ENCODE assay signal across 17 mouse cellular contexts in the genomic region with DNA sequence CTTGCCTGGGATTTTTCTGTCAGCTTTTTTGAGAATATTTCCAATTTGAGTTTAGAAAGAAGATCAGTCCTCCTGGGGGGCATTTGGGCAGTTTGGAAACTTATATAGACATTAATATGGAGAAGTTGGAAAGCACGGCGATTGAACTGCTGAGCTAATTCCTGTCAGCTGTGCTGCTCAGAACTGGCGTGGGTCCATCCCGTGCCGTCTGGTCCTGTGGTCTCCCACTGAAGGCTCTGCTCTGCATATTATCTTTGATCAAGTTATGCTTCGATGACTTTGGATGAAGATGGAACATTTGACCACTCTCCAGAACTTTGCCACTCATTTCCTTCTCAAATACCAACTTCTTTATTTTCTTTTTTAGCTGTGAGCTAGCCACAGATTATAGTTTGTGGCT.
DNase-seq lines count a peak whose midpoint lies in the region; ATAC-seq and TF ChIP-seq lines count a peak whose summit lies in the region.
"Had no signal": no experiment of that assay in that cellular context is flagged by ENCODE, and none has a peak within 500 bp of the region (broad histone marks: within the 10 kb centered on the region; RNA-seq: fewer than 3 reads in every experiment).

No protein-coding gene starts in this region.

- no peak for TF ChIP-seq POLR2A in limb, embryonic 14.5 days (IDR thresholded peaks at IDR 0.05; ENCODE audit: borderline replicate concordance, extremely low read depth, insufficient read depth, insufficient read length)

- ATAC-seq in embryonic facial prominence, embryonic 14.5 days (ENCODE audit: low read depth): no peak
- ATAC-seq in limb, embryonic 14.5 days (ENCODE audit: low FRiP score, low read depth): no peak
- ATAC-seq in kidney, embryonic 16.5 days (ENCODE audit: low FRiP score, low TSS enrichment): no peak
- ATAC-seq: midbrain, embryonic 15.5 days had no signal

- H3K4me2 ChIP-seq in embryonic facial prominence, embryonic 14.5 days (ENCODE audit: low read depth, low read length): no peak overlapping the region
- no peak overlapping the region for H3K4me2 ChIP-seq in limb, embryonic 14.5 days (replicated peaks; ENCODE audit: low read depth, low read length, severe bottlenecking)
- H3K4me2 ChIP-seq in kidney, embryonic 16.5 days (replicated peaks; ENCODE audit: low read depth, low read length): no peak overlapping the region
- H3K4me2 ChIP-seq: embryonic facial prominence, embryonic 15.5 days; hindbrain, embryonic 12.5 days; liver, embryonic 15.5 days; midbrain, embryonic 15.5 days; neural tube, embryonic 12.5 days; stomach, embryonic 15.5 days had no signal

- 46% methylated on average over 6 of the region's 6 CpGs for WGBS in embryonic facial prominence, embryonic 14.5 days
- WGBS in embryonic facial prominence, embryonic 10.5 days: 88% methylated on average over 6 of the region's 6 CpGs
- WGBS in limb, embryonic 14.5 days: 67% methylated on average over 6 of the region's 6 CpGs
- WGBS in limb, embryonic 10.5 days: 93% methylated on average over 6 of the region's 6 CpGs
- 85% methylated on average over 6 of the region's 6 CpGs for WGBS in kidney, embryonic 16.5 days

- no peak overlapping the region for H3K9ac ChIP-seq in embryonic facial prominence, embryonic 14.5 days (ENCODE audit: low read depth, low read length)
- H3K9ac ChIP-seq in limb, embryonic 14.5 days (ENCODE audit: low read depth, low read length, severe bottlenecking): no peak overlapping the region
- H3K9ac ChIP-seq in kidney, embryonic 16.5 days (replicated peaks; ENCODE audit: low read length): no peak overlapping the region
- H3K9ac ChIP-seq: embryonic facial prominence, embryonic 15.5 days; hindbrain, embryonic 12.5 days; liver, embryonic 15.5 days; midbrain, embryonic 15.5 days; neural tube, embryonic 12.5 days; stomach, embryonic 15.5 days had no signal

- no peaks in the 10 kb centered on the region for H3K27me3 ChIP-seq in embryonic facial prominence, embryonic 14.5 days (replicated peaks; ENCODE audit: control insufficient read depth, insufficient read depth, low read length)
- no peaks in the 10 kb centered on the region for H3K27me3 ChIP-seq in embryonic facial prominence, embryonic 10.5 days (replicated peaks; ENCODE audit: low read depth, poor library complexity, severe bottlenecking)
- H3K27me3 ChIP-seq in limb, embryonic 14.5 days (ENCODE audit: control insufficient read depth, insufficient read depth, low read length): no peaks in the 10 kb centered on the region
- H3K27me3 ChIP-seq in limb, embryonic 10.5 days (ENCODE audit: low read depth, poor library complexity, severe bottlenecking): no peaks in the 10 kb centered on the region
- H3K27me3 ChIP-seq in kidney, embryonic 16.5 days (ENCODE audit: insufficient read depth, low read length): no peaks in the 10 kb centered on the region
- H3K27me3 ChIP-seq: embryonic facial prominence, embryonic 15.5 days; hindbrain, embryonic 12.5 days; liver, embryonic 15.5 days; midbrain, embryonic 15.5 days; neural tube, embryonic 12.5 days; stomach, embryonic 15.5 days had no signal

- H3K4me3 ChIP-seq in embryonic facial prominence, embryonic 14.5 days (ENCODE audit: low read depth, low read length): no peak overlapping the region
- H3K4me3 ChIP-seq in embryonic facial prominence, embryonic 10.5 days: no peak overlapping the region
- no peak overlapping the region for H3K4me3 ChIP-seq in limb, embryonic 14.5 days (replicated peaks; ENCODE audit: low read length)
- no peak overlapping the region for H3K4me3 ChIP-seq in limb, embryonic 10.5 days
- H3K4me3 ChIP-seq in kidney, embryonic 16.5 days (ENCODE audit: low read length): no peak overlapping the region
- H3K4me3 ChIP-seq: embryonic facial prominence, embryonic 15.5 days; hindbrain, embryonic 12.5 days; liver, embryonic 15.5 days; midbrain, embryonic 15.5 days; neural tube, embryonic 12.5 days; stomach, embryonic 15.5 days had no signal

- DNase-seq in embryonic facial prominence, embryonic 14.5 days (ENCODE audit: low spot score): peak; percentile 38
- DNase-seq in embryonic facial prominence, embryonic 10.5 days (ENCODE audit: low spot score): no peak
- peak; percentile 20 for DNase-seq in limb, embryonic 14.5 days (ENCODE audit: low spot score)
- no peak for DNase-seq in limb, embryonic 10.5 days (ENCODE audit: low spot score)
- DNase-seq in cerebellum, postnatal 14 days: peak; percentile 94 to 96
- peak; percentile 14 to 27 for DNase-seq in layer of hippocampus, postnatal 36 days
- no peak for DNase-seq in embryo, embryonic 10.5 days (ENCODE audit: low spot score)
- DNase-seq: adrenal gland, postnatal 14 days; kidney, adult 2 months had no signal

- H3K9me3 ChIP-seq in embryonic facial prominence, embryonic 14.5 days (ENCODE audit: control insufficient read depth, low read length): no peaks in the 10 kb centered on the region
- H3K9me3 ChIP-seq in embryonic facial prominence, embryonic 10.5 days: no peaks in the 10 kb centered on the region
- no peaks in the 10 kb centered on the region for H3K9me3 ChIP-seq in limb, embryonic 14.5 days (ENCODE audit: control insufficient read depth, low read length)
- no peaks in the 10 kb centered on the region for H3K9me3 ChIP-seq in limb, embryonic 10.5 days (replicated peaks)
- no peaks in the 10 kb centered on the region for H3K9me3 ChIP-seq in kidney, embryonic 16.5 days (ENCODE audit: low read length)
- H3K9me3 ChIP-seq: embryonic facial prominence, embryonic 15.5 days; hindbrain, embryonic 12.5 days; liver, embryonic 15.5 days; midbrain, embryonic 15.5 days; neural tube, embryonic 12.5 days; stomach, embryonic 15.5 days had no signal

- H3K27ac ChIP-seq in embryonic facial prominence, embryonic 14.5 days (replicated peaks; ENCODE audit: low read depth, low read length): no peak overlapping the region
- no peak overlapping the region for H3K27ac ChIP-seq in embryonic facial prominence, embryonic 10.5 days (replicated peaks)
- no peak overlapping the region for H3K27ac ChIP-seq in limb, embryonic 14.5 days (replicated peaks; ENCODE audit: low read depth, low read length)
- no peak overlapping the region for H3K27ac ChIP-seq in limb, embryonic 10.5 days
- H3K27ac ChIP-seq in kidney, embryonic 16.5 days (ENCODE audit: low read length): no peak overlapping the region
- H3K27ac ChIP-seq: embryonic facial prominence, embryonic 15.5 days; hindbrain, embryonic 12.5 days; liver, embryonic 15.5 days; macrophage; midbrain, embryonic 15.5 days; neural tube, embryonic 12.5 days; stomach, embryonic 15.5 days had no signal

- H3K36me3 ChIP-seq in embryonic facial prominence, embryonic 14.5 days (ENCODE audit: control insufficient read depth, insufficient read depth, low read length): no peaks in the 10 kb centered on the region
- H3K36me3 ChIP-seq in embryonic facial prominence, embryonic 10.5 days (replicated peaks): no peaks in the 10 kb centered on the region
- H3K36me3 ChIP-seq in limb, embryonic 14.5 days (ENCODE audit: control insufficient read depth, insufficient read depth, low read length): no peaks in the 10 kb centered on the region
- H3K36me3 ChIP-seq in limb, embryonic 10.5 days: no peaks in the 10 kb centered on the region
- H3K36me3 ChIP-seq in kidney, embryonic 16.5 days (ENCODE audit: insufficient read depth, low read length): no peaks in the 10 kb centered on the region
- H3K36me3 ChIP-seq: embryonic facial prominence, embryonic 15.5 days; hindbrain, embryonic 12.5 days; liver, embryonic 15.5 days; midbrain, embryonic 15.5 days; neural tube, embryonic 12.5 days; stomach, embryonic 15.5 days had no signal

- H3K4me1 ChIP-seq in embryonic facial prominence, embryonic 14.5 days (ENCODE audit: control insufficient read depth, insufficient read depth, low read length): no peaks in the 10 kb centered on the region
- no peaks in the 10 kb centered on the region for H3K4me1 ChIP-seq in embryonic facial prominence, embryonic 10.5 days
- H3K4me1 ChIP-seq in limb, embryonic 14.5 days (ENCODE audit: control insufficient read depth, insufficient read depth, low read length): no peaks in the 10 kb centered on the region
- H3K4me1 ChIP-seq in limb, embryonic 10.5 days: no peaks in the 10 kb centered on the region
- H3K4me1 ChIP-seq in kidney, embryonic 16.5 days (ENCODE audit: insufficient read depth, low read length): no peaks in the 10 kb centered on the region
- H3K4me1 ChIP-seq: embryonic facial prominence, embryonic 15.5 days; hindbrain, embryonic 12.5 days; liver, embryonic 15.5 days; midbrain, embryonic 15.5 days; neural tube, embryonic 12.5 days; stomach, embryonic 15.5 days had no signal

Comparison
In these comparisons a context has a peak if more than half of its experiments do, and no peak if none do; other contexts are left out.
1. DNase-seq: peak in embryonic facial prominence, embryonic 14.5 days (single experiment), limb, embryonic 14.5 days (single experiment), cerebellum, postnatal 14 days (2 of 2) and layer of hippocampus, postnatal 36 days (2 of 2); none in embryonic facial prominence, embryonic 10.5 days (single experiment), limb, embryonic 10.5 days (single experiment) and embryo, embryonic 10.5 days (single experiment).